Mouse (Mus musculus): ENCODE measurements around the gene Fgd2.
A peak's percentile ranks its signal among the peaks of the same experiment; 100 is the strongest.
"Not testable (repeated sequence)": the region's sequence is repeated elsewhere in the genome, so short reads cannot be mapped to it uniquely, and the experiment has no call there.

Fgd2 gene

GRCm38 (mm10) chr17:29336266-29336990 lies 24.3 kb upstream of the Fgd2 start:
- no peak for DNase-seq (ENCODE audit: low read depth, low spot score)

- no peak for DNase-seq (ENCODE audit: low read depth, low spot score)
These were observed 22.5 kb upstream of the Fgd2 start for GRCm38 (mm10) chr17:29337979-29338823.

- no peak for DNase-seq (ENCODE audit: low read depth, low spot score)
These were observed 21.4 kb upstream of the Fgd2 start for GRCm38 (mm10) chr17:29339170-29339768.

- no peak for DNase-seq (ENCODE audit: low read depth, low spot score)
These were observed 20.1 kb upstream of the Fgd2 start for GRCm38 (mm10) chr17:29340406-29341261.

- peak; percentile 17 for DNase-seq (ENCODE audit: low read depth, low spot score)
These were observed 19.1 kb upstream of the Fgd2 start for GRCm38 (mm10) chr17:29341591-29342003.

- DNase-seq (ENCODE audit: low read depth, low spot score): no peak
These were observed 18.5 kb upstream of the Fgd2 start for GRCm38 (mm10) chr17:29342010-29342910.

GRCm38 (mm10) chr17:29343241-29343640 lies 17.5 kb upstream of the Fgd2 start:
- DNase-seq (ENCODE audit: low read depth, low spot score): no peak

GRCm38 (mm10) chr17:29345272-29345671 lies 15.4 kb upstream of the Fgd2 start:
- no peak for DNase-seq (ENCODE audit: low read depth, low spot score)

GRCm38 (mm10) chr17:29346496-29347125 lies 14.1 kb upstream of the Fgd2 start:
- no peak for DNase-seq (ENCODE audit: low read depth, low spot score)

GRCm38 (mm10) chr17:29347126-29347644 lies 13.5 kb upstream of the Fgd2 start:
- DNase-seq (ENCODE audit: low read depth, low spot score): no peak

- DNase-seq (ENCODE audit: low read depth, low spot score): peak; percentile 97
These were observed 13.0 kb upstream of the Fgd2 start, which contains the start of gene Mtch1 for GRCm38 (mm10) chr17:29347645-29348256. Gene Mtch1 (minus strand): TSS chr17:29347934.

GRCm38 (mm10) chr17:29348996-29349395 lies 11.7 kb upstream of the Fgd2 start:
- DNase-seq (ENCODE audit: low read depth, low spot score): no peak

GRCm38 (mm10) chr17:29351056-29351455 lies 9.7 kb upstream of the Fgd2 start:
- not testable (repeated sequence) for DNase-seq (ENCODE audit: low read depth, low spot score)

- no peak for DNase-seq (ENCODE audit: low read depth, low spot score)
These were observed 5.3 kb upstream of the Fgd2 start for GRCm38 (mm10) chr17:29355461-29355840.

GRCm38 (mm10) chr17:29355841-29356478 lies 4.8 kb upstream of the Fgd2 start:
- no peak for DNase-seq (ENCODE audit: low read depth, low spot score)

GRCm38 (mm10) chr17:29356479-29356856 lies 4.2 kb upstream of the Fgd2 start:
- peak; percentile 78 for DNase-seq (ENCODE audit: low read depth, low spot score)

- DNase-seq (ENCODE audit: low read depth, low spot score): no peak
These were observed 3.8 kb upstream of the Fgd2 start for GRCm38 (mm10) chr17:29356882-29357281.

- DNase-seq (ENCODE audit: low read depth, low spot score): no peak
These were observed 1.8 kb upstream of the Fgd2 start for GRCm38 (mm10) chr17:29358928-29359327.

Measured in forelimb bud, embryonic 11.5 days (tissue).